Comparison of ENCODE assay signal across 30 mouse cellular contexts in genomic region chr8:78182654-78183053, GRCm38 (mm10). TPM values are rescaled to one million over a fixed set of nuclear protein-coding genes. Genes with fewer than 3 reads are reported as not detected.
DNase-seq lines count a peak whose midpoint lies in the region; ATAC-seq and TF ChIP-seq lines count a peak whose summit lies in the region.
"Had no signal": no experiment of that assay in that cellular context is flagged by ENCODE, and none has a peak within 500 bp of the region (broad histone marks: within the 10 kb centered on the region; RNA-seq: fewer than 3 reads in every experiment).

No protein-coding gene starts in this region.

- H3K4me2 ChIP-seq in hindbrain, embryonic 13.5 days = no peak overlapping the region
- no peak overlapping the region for H3K4me2 ChIP-seq in hindbrain, postnatal 0 days (ENCODE audit: low read depth, low read length)
- no peak overlapping the region for H3K4me2 ChIP-seq in midbrain, embryonic 13.5 days (replicated peaks)
- H3K4me2 ChIP-seq: embryonic facial prominence, embryonic 13.5 days; forebrain, embryonic 12.5 days; forebrain, embryonic 15.5 days; heart, embryonic 12.5 days; heart, embryonic 15.5 days; hindbrain, embryonic 15.5 days had no signal

- ATAC-seq in hindbrain, embryonic 13.5 days (ENCODE audit: low FRiP score) = 0 out of 2 replicates have a peak, but pooled peaks have one; percentile 17
- no peak for ATAC-seq in hindbrain, postnatal 0 days
- peak; percentile 55; the same call in 1 of the 2 replicates for ATAC-seq in midbrain, embryonic 13.5 days
- ATAC-seq: forebrain, embryonic 15.5 days had no signal

- 55% methylated on average over 7 of the region's 7 CpGs for WGBS in hindbrain, embryonic 13.5 days
- WGBS in hindbrain, postnatal 0 days = 59% methylated on average over 7 of the region's 7 CpGs
- WGBS in midbrain, embryonic 13.5 days = 52% methylated on average over 7 of the region's 7 CpGs
- WGBS in midbrain, embryonic 10.5 days = 72% methylated on average over 7 of the region's 7 CpGs

- H3K9ac ChIP-seq in hindbrain, embryonic 13.5 days = no peak overlapping the region
- no peak overlapping the region for H3K9ac ChIP-seq in hindbrain, postnatal 0 days (replicated peaks; ENCODE audit: low read length)
- H3K9ac ChIP-seq in midbrain, embryonic 13.5 days (replicated peaks) = no peak overlapping the region
- H3K9ac ChIP-seq: embryonic facial prominence, embryonic 13.5 days; forebrain, embryonic 12.5 days; forebrain, embryonic 15.5 days; heart, embryonic 12.5 days; heart, embryonic 15.5 days; hindbrain, embryonic 15.5 days had no signal

- no peaks in the 10 kb centered on the region for H3K4me1 ChIP-seq in hindbrain, embryonic 13.5 days (replicated peaks)
- H3K4me1 ChIP-seq in hindbrain, postnatal 0 days (ENCODE audit: insufficient read depth, low read length) = no peaks in the 10 kb centered on the region
- peaks cover 4% of the 10 kb centered on the region; the same call in 1 of the 2 replicates for H3K4me1 ChIP-seq in midbrain, embryonic 13.5 days (replicated peaks)
- peaks cover 3% of the 10 kb centered on the region; the same call in 1 of the 2 replicates for H3K4me1 ChIP-seq in midbrain, embryonic 10.5 days
- no peaks in the 10 kb centered on the region for H3K4me1 ChIP-seq in testis, adult 2 months (ENCODE audit: control insufficient read depth, insufficient read depth, low read length)
- H3K4me1 ChIP-seq: embryonic facial prominence, embryonic 10.5 days; embryonic facial prominence, embryonic 13.5 days; forebrain, embryonic 15.5 days; heart, embryonic 12.5 days; heart, embryonic 15.5 days; hindbrain, embryonic 15.5 days had no signal

- no peak for TF ChIP-seq POLR2A in testis, adult 2 months (IDR thresholded peaks at IDR 0.05; ENCODE audit: control insufficient read depth, low read depth, low read length)

- no peaks in the 10 kb centered on the region for H3K27me3 ChIP-seq in hindbrain, embryonic 13.5 days
- no peaks in the 10 kb centered on the region for H3K27me3 ChIP-seq in hindbrain, postnatal 0 days (ENCODE audit: insufficient read depth, low read length)
- H3K27me3 ChIP-seq in midbrain, embryonic 13.5 days = no peaks in the 10 kb centered on the region
- no peaks in the 10 kb centered on the region for H3K27me3 ChIP-seq in midbrain, embryonic 10.5 days (ENCODE audit: low read depth, poor library complexity, severe bottlenecking)
- H3K27me3 ChIP-seq in testis, adult 2 months (ENCODE audit: control insufficient read depth, insufficient read depth, low read length) = no peaks in the 10 kb centered on the region
- H3K27me3 ChIP-seq: embryonic facial prominence, embryonic 13.5 days; forebrain, embryonic 12.5 days; forebrain, embryonic 15.5 days; heart, embryonic 12.5 days; heart, embryonic 15.5 days; hindbrain, embryonic 15.5 days had no signal

- H3K36me3 ChIP-seq in hindbrain, embryonic 13.5 days = no peaks in the 10 kb centered on the region
- H3K36me3 ChIP-seq in hindbrain, postnatal 0 days (ENCODE audit: insufficient read depth, low read length) = no peaks in the 10 kb centered on the region
- no peaks in the 10 kb centered on the region for H3K36me3 ChIP-seq in midbrain, embryonic 13.5 days
- H3K36me3 ChIP-seq in midbrain, embryonic 10.5 days = no peaks in the 10 kb centered on the region
- H3K36me3 ChIP-seq in testis, adult 2 months (ENCODE audit: control insufficient read depth, insufficient read depth, low read length) = no peaks in the 10 kb centered on the region
- H3K36me3 ChIP-seq: embryonic facial prominence, embryonic 10.5 days; embryonic facial prominence, embryonic 13.5 days; forebrain, embryonic 12.5 days; forebrain, embryonic 15.5 days; heart, embryonic 12.5 days; heart, embryonic 15.5 days; hindbrain, embryonic 10.5 days; hindbrain, embryonic 15.5 days had no signal

- DNase-seq in hindbrain, postnatal 0 days (ENCODE audit: low spot score) = no peak
- DNase-seq in midbrain, embryonic 10.5 days (ENCODE audit: low spot score) = no peak
- DNase-seq in testis, postnatal 10 days (ENCODE audit: low spot score) = no peak
- no peak for DNase-seq in lung, postnatal 10 days
- DNase-seq in urinary bladder, postnatal 36 days (ENCODE audit: low spot score in 2 of 2) = no peak
- DNase-seq: adrenal gland, postnatal 10 days; cerebellum, adult 11-12 months; cerebellum, adult 8-10 months; cerebellum, postnatal 10 days; cerebellum, postnatal 36 days; embryo, embryonic 11 days; gastrocnemius, postnatal 25 days; heart, adult 18-20 months; heart, postnatal 10 days; heart, postnatal 36 days had no signal

- H3K27ac ChIP-seq in hindbrain, embryonic 13.5 days = no peak overlapping the region
- no peak overlapping the region for H3K27ac ChIP-seq in hindbrain, postnatal 0 days
- no peak overlapping the region for H3K27ac ChIP-seq in midbrain, embryonic 13.5 days
- no peak overlapping the region for H3K27ac ChIP-seq in midbrain, embryonic 10.5 days (replicated peaks)
- 0 out of 2 replicates have a peak overlapping the region, but pooled peaks have one; percentile 4 for H3K27ac ChIP-seq in testis, adult 2 months (ENCODE audit: control insufficient read depth, insufficient read depth, low read depth, low read length)
- H3K27ac ChIP-seq: embryonic facial prominence, embryonic 10.5 days; embryonic facial prominence, embryonic 13.5 days; forebrain, embryonic 12.5 days; forebrain, embryonic 15.5 days; heart, embryonic 15.5 days; hindbrain, embryonic 10.5 days; hindbrain, embryonic 15.5 days had no signal

- no peak overlapping the region for H3K4me3 ChIP-seq in hindbrain, embryonic 13.5 days
- H3K4me3 ChIP-seq in hindbrain, postnatal 0 days (ENCODE audit: low read length) = no peak overlapping the region
- H3K4me3 ChIP-seq in midbrain, embryonic 13.5 days (replicated peaks) = no peak overlapping the region
- H3K4me3 ChIP-seq in midbrain, embryonic 10.5 days = no peak overlapping the region
- no peak overlapping the region for H3K4me3 ChIP-seq in testis, adult 2 months (ENCODE audit: control insufficient read depth, low read depth, low read length)
- H3K4me3 ChIP-seq: embryonic facial prominence, embryonic 10.5 days; embryonic facial prominence, embryonic 13.5 days; erythroblast, embryonic 14.5 days; forebrain, embryonic 12.5 days; forebrain, embryonic 15.5 days; heart, embryonic 12.5 days; heart, embryonic 15.5 days; hindbrain, embryonic 10.5 days; hindbrain, embryonic 15.5 days had no signal

- no peak for TF ChIP-seq CTCF in hindbrain, postnatal 0 days (IDR thresholded peaks at IDR 0.05; ENCODE audit: low read depth)
- no peak for TF ChIP-seq CTCF in testis, adult 2 months (IDR thresholded peaks at IDR 0.05; ENCODE audit: control insufficient read depth, insufficient read depth, insufficient replicate concordance, low read depth, low read length)

- peaks cover 5% of the 10 kb centered on the region; the same call in 1 of the 2 replicates for H3K9me3 ChIP-seq in hindbrain, embryonic 13.5 days
- no peaks in the 10 kb centered on the region for H3K9me3 ChIP-seq in hindbrain, postnatal 0 days (ENCODE audit: low read length)
- H3K9me3 ChIP-seq in midbrain, embryonic 13.5 days = no peaks in the 10 kb centered on the region
- peaks cover 6% of the 10 kb centered on the region; the same call in 1 of the 2 replicates for H3K9me3 ChIP-seq in midbrain, embryonic 10.5 days (replicated peaks)
- H3K9me3 ChIP-seq: embryonic facial prominence, embryonic 13.5 days; forebrain, embryonic 15.5 days; heart, embryonic 15.5 days; hindbrain, embryonic 10.5 days; hindbrain, embryonic 15.5 days had no signal

RNA-seq across cellular contexts. Expression of gene Ttc29, which starts 30.4 kb away (rescaled TPM):
- polyA plus RNA-seq in hindbrain, embryonic 13.5 days (2015; fragmentation: Nextera tagmentation; extraction: Ambion mirVana) = 0.54 and 1.5 TPM in 2 replicates
- 0.72 and 0.84 TPM in 2 replicates for total RNA-seq in hindbrain, postnatal 0 days (2014; rRNA removed)
- polyA plus RNA-seq in hindbrain, postnatal 0 days (2015; fragmentation: Nextera tagmentation; extraction: Ambion mirVana) = 0.69 and 0.87 TPM in 2 replicates
- polyA plus RNA-seq in midbrain, embryonic 13.5 days (2015; fragmentation: Nextera tagmentation; extraction: Ambion mirVana) = 0.28 and 0.38 TPM in 2 replicates
- polyA plus RNA-seq in midbrain, embryonic 10.5 days (2016; fragmentation: Nextera tagmentation; extraction: Ambion mirVana) = 0.17 TPM in 1 of 2 replicates, not detected in the other
- polyA plus RNA-seq in testis, adult 2 months (2012; rRNA removed) = 160 and 164 TPM in 2 replicates
- total RNA-seq: adrenal gland, adult 18-20 months; adrenal gland, postnatal 10 days; adrenal gland, postnatal 4 days; gastrocnemius, adult 8-10 months; gastrocnemius, postnatal 25 days; heart, postnatal 10 days; heart, postnatal 36 days had no signal
- polyA plus RNA-seq: embryonic facial prominence, embryonic 10.5 days; embryonic facial prominence, embryonic 13.5 days; erythroblast, embryonic 14.5 days; heart, embryonic 12.5 days had no signal

Comparison
In these comparisons a context has a peak if more than half of its experiments do, and no peak if none do; other contexts are left out.
1. RNA of gene Ttc29, which starts 30.4 kb away (polyA plus RNA-seq): 160 to 164 TPM in testis, adult 2 months; 0.54 to 1.5 TPM in hindbrain, embryonic 13.5 days, 0.69 to 0.87 TPM in hindbrain, postnatal 0 days, 0.28 to 0.38 TPM in midbrain, embryonic 13.5 days and 0.17 TPM in midbrain, embryonic 10.5 days; every median in the first group is over 10 times any median in the second.